14 mouse cellular contexts compared by ENCODE assay signal in genomic region chr9:74922884-74923283, GRCm38 (mm10).
"Had no signal": no experiment of that assay in that cellular context is flagged by ENCODE, and none has a peak within 500 bp of the region (broad histone marks: within the 10 kb centered on the region; RNA-seq: fewer than 3 reads in every experiment).

No protein-coding gene starts in this region.

- H3K27ac ChIP-seq: left cerebral cortex, adult 2 months; liver, embryonic 14.5 days; lung, embryonic 15.5 days; midbrain, embryonic 12.5 days had no signal

- H3K9me3 ChIP-seq: lung, embryonic 15.5 days; midbrain, embryonic 12.5 days had no signal

- H3K4me3 ChIP-seq: left cerebral cortex, adult 2 months; lung, embryonic 15.5 days; megakaryocyte, embryonic 14.5 days; midbrain, embryonic 12.5 days had no signal

- H3K9ac ChIP-seq: liver, embryonic 14.5 days; lung, embryonic 15.5 days; midbrain, embryonic 12.5 days had no signal

- ATAC-seq: inflammation-experienced regulatory T-cells, adult 6 months; intestine, embryonic 16.5 days had no signal

- H3K4me1 ChIP-seq: lung, embryonic 15.5 days had no signal

- H3K4me2 ChIP-seq: liver, embryonic 11.5 days; lung, embryonic 15.5 days; midbrain, embryonic 12.5 days had no signal

- H3K27me3 ChIP-seq: lung, embryonic 15.5 days; midbrain, embryonic 12.5 days had no signal

- H3K36me3 ChIP-seq: lung, embryonic 15.5 days; midbrain, embryonic 12.5 days had no signal

- DNase-seq: layer of hippocampus, postnatal 36 days; lung, adult 18-20 months; lung, postnatal 10 days; lung, postnatal 36 days; thymus, adult 18-20 months; thymus, postnatal 36 days had no signal
